Mouse (Mus musculus) erythroblast, adult 5-6 weeks (primary cell): ENCODE data around the gene Tmem158. TPM values are rescaled to one million over a fixed set of nuclear protein-coding genes. Genes with fewer than 3 reads are reported as not detected.

Experiments
- ATAC-seq: replicated peaks from 2 replicates; pipeline ENCODE4 v1.8.0; 2016; ENCODE audit warnings: moderate number of reproducible peaks, mild to moderate bottlenecking, moderate TSS enrichment, inconsistent platforms; ENCODE audit not compliant: poor library complexity, low FRiP score, severe bottlenecking
- total RNA-seq, 2 experiments: library from RNA; stranded (forward) in 1 of 2; stranded (reverse) in 1 of 2; fragments of 150-400 nt in 1 of 2; fragments of 200-764, 138-1000 nt in 1 of 2; gene quantifications; 2 replicates each; pipeline versions ENCODE4 v1.2.3 to v1.2.4; 2015 to 2017; ENCODE audit warnings: low replicate concordance in 2 of 2

Gene Tmem158
- total RNA-seq, 2 experiments from 2014 or later: not detected

GRCm38 (mm10) chr9:123258796-123259195 lies 1.8 kb downstream of the Tmem158 start:
- ATAC-seq: no peak

- no peak for ATAC-seq
Measured at GRCm38 (mm10) chr9:123255736-123256135, 4.8 kb downstream of the Tmem158 start.

- ATAC-seq: no peak
Measured at GRCm38 (mm10) chr9:123247992-123248391, 12.6 kb downstream of the Tmem158 start.

DNA sequence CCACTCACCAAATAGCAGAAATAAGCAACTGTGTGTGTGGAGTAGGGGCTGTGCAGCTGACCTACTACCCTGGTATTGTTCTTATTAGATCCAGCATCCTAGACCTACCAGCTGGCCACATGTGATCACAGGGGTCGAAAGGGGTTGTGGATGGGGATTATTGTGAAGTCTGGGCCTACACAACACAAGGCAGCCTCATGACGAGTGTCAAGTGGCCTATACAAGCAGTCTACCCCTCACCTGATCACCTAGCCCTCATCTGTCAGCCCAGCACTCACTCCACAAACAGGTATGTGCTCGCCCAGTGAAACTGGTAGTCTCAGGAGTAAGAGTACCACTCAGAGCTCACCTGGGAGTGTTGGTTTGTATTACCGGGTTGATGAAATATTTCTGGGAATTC lies 15.4 kb downstream of the Tmem158 start:
- no peak for ATAC-seq

DNA sequence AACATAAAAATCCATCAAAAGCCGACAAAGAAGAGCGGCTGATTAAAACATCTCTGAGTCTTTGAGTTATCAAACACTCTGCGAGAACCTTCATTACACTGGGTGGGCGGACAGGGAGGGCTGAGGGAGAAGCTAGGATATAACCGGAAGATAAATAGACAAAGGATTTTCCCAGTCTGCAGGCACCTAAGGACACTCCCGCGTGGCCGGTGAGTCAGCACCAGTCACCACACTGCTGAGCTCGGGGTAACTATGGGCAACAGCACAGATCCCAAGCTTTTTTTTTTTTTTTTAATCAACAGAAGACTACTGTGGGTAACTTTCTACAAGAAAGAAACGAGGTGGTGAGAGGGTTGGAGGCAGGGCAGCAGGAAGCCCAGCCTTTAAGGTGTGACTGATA lies 16.6 kb downstream of the Tmem158 start:
- no peak for ATAC-seq

DNA sequence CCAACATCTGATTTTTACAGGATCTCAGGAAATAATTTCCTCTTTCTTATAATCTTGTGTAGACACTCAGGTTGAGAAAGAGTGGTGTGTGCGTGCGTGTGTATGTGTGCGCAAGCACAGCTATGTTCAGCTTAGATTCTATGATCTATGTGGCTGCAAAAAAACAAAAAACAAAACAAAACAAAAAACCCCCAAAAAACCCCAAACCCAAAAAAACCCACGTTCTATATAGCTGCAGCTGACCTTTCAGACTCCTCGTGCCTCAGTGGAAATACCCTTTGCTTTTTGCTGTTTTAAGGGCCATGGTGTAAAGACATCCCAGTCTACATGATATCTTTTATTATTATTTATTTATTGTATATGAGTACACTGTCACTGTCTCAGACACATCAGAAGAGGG lies 19.4 kb downstream of the Tmem158 start:
- no peak for ATAC-seq

DNA sequence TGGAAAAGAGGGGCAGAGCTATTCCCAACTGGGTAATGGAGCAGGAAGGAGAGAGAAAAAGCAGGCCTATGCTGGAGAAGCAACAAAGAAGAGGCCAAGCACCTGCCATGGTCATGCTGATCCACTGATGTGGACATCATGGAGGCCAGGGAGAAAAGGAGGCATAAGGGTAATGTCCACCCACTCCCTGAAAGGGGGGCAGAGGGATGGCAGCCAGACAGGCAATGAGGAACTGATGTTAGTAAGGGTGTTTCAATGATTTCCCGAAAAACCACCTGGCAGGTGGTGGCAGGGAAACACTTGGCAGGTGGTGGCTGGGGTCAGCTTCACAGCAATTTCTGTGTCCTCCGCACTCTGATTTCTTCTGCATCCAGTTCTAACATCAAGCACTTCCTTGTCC lies 19.8 kb downstream of the Tmem158 start:
- no peak for ATAC-seq

- ATAC-seq: no peak
Measured at GRCm38 (mm10) chr9:123240271-123240670, 20.3 kb downstream of the Tmem158 start.

- no peak for ATAC-seq
Measured at GRCm38 (mm10) chr9:123239651-123240050, 20.9 kb downstream of the Tmem158 start.

DNA sequence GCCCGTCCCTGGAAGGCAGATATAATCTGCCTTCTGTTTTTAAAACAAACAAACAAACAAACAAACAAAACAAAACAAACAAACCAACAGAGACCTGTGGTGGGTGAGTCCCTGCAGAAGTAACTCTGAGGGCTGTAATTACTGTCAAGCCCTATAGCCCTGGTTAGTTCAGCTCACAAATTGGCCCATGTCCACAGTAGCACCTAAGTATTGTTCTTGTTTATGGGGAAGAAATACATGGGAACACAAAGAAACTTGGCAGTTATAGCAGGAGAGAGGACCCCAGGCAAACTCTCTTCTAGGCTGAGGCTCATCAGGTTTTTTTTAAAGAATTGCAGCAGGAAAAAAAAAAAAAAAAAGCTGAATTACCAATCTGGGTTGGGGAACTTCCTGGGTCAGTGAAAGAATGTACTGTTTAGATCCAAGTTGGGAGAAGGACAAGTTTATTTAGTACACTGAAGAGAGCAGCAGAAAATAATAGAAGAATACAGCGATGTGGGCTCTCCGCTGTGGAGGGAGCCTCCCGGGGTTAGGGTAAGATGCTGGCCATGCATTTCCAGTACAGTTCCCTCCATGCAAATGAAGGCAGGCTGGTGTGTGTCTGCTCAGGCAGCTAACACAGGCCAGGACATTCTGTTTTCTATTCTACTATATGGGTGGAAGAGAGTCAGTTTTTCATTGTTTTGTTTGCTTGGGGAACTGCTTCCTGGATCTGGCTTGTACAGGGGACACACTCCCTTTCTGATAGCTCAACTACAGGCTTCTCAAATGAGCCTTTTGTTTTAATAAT lies 22.1 kb downstream of the Tmem158 start:
- ATAC-seq: no peak

- no peak for ATAC-seq
Measured at GRCm38 (mm10) chr9:123237739-123238138, 22.8 kb downstream of the Tmem158 start.

GRCm38 (mm10) chr9:123235621-123236020 lies 24.9 kb downstream of the Tmem158 start:
- ATAC-seq: no peak

DNA sequence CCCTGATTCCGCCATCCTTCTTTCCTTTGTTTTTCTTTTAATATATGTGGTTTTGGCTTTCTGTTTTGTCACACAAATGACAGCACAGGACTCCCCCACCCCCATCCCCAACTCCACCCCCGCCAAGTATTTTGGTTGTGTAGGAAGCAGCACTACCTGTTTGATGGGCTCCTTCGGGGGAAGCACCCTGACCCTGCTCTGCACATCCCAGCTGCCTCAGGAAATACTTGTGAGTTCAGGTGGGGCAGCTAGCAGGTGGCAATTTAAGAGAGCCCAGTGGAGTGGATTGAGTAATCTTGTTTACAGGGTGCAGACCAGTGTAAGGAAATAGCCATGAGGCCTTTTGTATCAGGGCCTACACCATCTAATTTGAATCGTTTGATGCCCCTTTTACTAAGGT lies 30.7 kb downstream of the Tmem158 start:
- no peak for ATAC-seq

GRCm38 (mm10) chr9:123228671-123229070 lies 31.9 kb downstream of the Tmem158 start:
- ATAC-seq: no peak

- ATAC-seq: peak; percentile 81
Measured at GRCm38 (mm10) chr9:123227106-123227750, 33.3 kb downstream of the Tmem158 start.

DNA sequence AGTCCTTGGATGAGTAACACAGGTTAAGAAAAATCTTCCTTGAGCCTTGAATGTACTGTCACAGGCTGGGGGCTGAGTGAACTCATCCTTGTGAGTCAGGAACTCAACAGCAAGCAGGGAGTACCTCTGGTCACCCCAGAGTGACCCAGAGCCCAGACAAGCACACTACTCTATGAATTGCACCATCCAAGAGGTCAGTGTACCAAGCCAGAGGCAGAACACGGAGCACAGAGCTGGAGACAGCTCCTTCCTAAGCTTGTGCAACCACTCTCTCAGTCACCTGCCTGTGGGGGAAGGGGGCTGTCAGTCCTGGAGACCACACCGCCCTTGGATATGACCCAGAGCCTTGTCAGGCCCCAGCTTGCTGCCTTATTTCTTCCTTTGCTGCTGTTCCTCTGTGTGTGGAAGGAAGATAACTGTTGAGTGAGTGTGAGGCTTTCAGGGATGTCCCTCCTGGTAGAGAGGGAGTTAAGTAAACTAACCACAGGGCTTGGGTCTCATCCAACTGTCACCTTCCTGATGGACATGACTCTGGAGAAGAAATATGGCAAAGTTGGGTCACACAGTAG lies 35.6 kb downstream of the Tmem158 start:
- no peak for ATAC-seq

DNA sequence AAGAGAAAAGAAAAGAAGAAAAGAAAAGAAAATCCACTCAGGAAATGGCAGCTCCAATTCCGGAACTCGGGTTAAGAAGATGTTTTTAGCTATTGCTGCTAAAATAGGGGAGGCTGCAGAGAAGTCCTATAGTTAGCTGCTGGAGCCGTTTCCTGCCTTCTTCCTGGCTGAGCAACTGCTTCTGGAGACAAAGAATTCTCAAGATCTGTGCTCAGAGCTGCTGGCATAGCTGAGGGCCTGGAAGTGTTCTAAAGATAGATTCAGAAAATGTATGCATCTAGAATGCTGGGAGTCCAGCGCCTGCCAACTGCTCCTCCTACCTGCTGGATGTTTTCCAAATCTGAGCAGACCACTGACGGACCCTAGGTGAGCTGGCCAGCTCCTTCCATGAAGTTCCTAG lies 40.7 kb downstream of the Tmem158 start:
- ATAC-seq: no peak

DNA sequence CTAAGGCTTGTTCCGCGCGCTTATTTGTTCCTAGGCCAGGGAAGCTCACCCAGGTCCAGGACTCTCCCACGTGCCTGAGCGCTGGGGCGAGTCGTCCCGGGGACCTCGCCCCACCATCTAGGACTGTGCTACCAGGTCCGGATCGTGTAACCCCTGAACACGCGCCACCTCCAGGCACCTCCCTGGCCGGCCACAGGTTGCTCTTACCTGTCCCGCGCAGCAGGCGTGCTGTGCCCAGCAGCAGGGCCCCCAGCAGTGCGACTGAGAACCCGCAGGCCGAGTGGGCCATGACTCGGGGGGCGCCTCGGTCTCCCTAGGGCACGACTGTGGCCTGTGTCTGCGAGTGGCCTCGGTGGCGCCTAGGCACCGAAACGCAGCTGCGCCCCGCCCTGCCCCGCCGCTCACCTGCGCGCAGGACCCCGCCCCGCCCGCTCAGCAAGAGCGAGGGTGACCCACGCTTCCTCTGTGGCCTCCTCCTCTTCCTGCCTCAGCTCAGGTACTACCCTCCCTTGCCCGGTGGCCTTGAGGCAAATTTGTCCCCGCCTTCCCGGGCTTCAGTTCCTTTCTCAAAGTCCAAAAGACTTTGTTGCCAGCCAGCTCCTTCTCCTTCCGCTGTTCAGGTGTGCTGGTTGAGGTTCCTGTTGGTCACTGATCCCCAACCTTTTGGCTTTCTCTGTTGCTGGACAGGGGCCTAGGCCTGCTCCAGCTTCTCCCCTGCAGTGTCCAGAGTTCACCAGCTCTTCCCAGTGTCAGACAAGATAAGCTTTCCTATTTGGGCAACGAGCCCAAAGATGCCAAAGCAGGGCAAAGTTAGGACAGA lies 44.7 kb downstream of the Tmem158 start, which contains the start of gene Cdcp1:
Gene Cdcp1 (minus strand): TSS at position 418 of the 820 bp plus-strand sequence.
- no peak for ATAC-seq

DNA sequence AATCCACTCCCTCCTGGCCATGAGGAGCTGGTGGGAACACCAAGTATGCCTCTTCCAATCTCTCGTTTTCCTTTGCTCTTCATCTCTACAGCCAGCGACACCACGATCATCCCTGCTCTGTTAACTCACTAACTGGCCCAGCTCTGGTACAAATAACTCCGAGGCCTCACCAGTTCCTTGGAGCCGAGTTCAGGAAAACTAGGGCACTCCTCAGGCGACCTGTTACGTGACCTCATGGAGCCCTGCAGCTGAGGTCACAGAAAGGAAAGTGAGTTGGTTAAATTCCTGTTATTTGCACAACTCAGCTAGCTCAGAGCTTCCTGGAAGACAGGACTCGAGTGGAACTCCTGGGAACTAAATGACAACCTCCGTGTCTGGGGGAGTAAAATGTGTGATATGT lies 47.2 kb downstream of the Tmem158 start:
- no peak for ATAC-seq
